In genomic region chr4:106700798-106701197, GRCm38 (mm10) we compare ENCODE assay signal across 16 mouse cellular contexts. TPM values are rescaled to one million over a fixed set of nuclear protein-coding genes. Genes with fewer than 3 reads are reported as not detected.
DNase-seq lines count a peak whose midpoint lies in the region; ATAC-seq and TF ChIP-seq lines count a peak whose summit lies in the region.
"Had no signal": no experiment of that assay in that cellular context is flagged by ENCODE, and none has a peak within 500 bp of the region (broad histone marks: within the 10 kb centered on the region; RNA-seq: fewer than 3 reads in every experiment).

No protein-coding gene starts in this region.

- TF ChIP-seq CTCF in olfactory bulb, adult 2 months (IDR thresholded peaks at IDR 0.05; ENCODE audit: insufficient read depth, low read depth, low read length), result no peak

- TF ChIP-seq POLR2A in olfactory bulb, adult 2 months (IDR thresholded peaks at IDR 0.05; ENCODE audit: insufficient read depth, low read depth, low read length), result no peak

- peak overlapping the region; percentile 40; the same call in 1 of the 2 replicates for H3K27ac ChIP-seq in hindbrain, embryonic 12.5 days
- no peak overlapping the region for H3K27ac ChIP-seq in hindbrain, embryonic 11.5 days (ENCODE audit: low read depth, low read length)
- H3K27ac ChIP-seq in intestine, embryonic 15.5 days, result no peak overlapping the region
- peak overlapping the region; percentile 16 for H3K27ac ChIP-seq in olfactory bulb, adult 2 months (ENCODE audit: insufficient read depth, low read depth, low read length)
- H3K27ac ChIP-seq: embryonic facial prominence, embryonic 15.5 days had no signal

- no peaks in the 10 kb centered on the region for H3K36me3 ChIP-seq in hindbrain, embryonic 12.5 days
- no peaks in the 10 kb centered on the region for H3K36me3 ChIP-seq in hindbrain, embryonic 11.5 days (ENCODE audit: control insufficient read depth, insufficient read depth, low read length)
- no peaks in the 10 kb centered on the region for H3K36me3 ChIP-seq in intestine, embryonic 15.5 days
- H3K36me3 ChIP-seq: embryonic facial prominence, embryonic 15.5 days had no signal

- no peak overlapping the region for H3K4me3 ChIP-seq in hindbrain, embryonic 12.5 days
- H3K4me3 ChIP-seq in hindbrain, embryonic 11.5 days (ENCODE audit: low read depth, low read length), result no peak overlapping the region
- H3K4me3 ChIP-seq in intestine, embryonic 15.5 days (replicated peaks), result no peak overlapping the region
- H3K4me3 ChIP-seq in olfactory bulb, adult 2 months (ENCODE audit: insufficient read depth, low read depth, low read length), result no peak overlapping the region
- H3K4me3 ChIP-seq: embryonic facial prominence, embryonic 15.5 days had no signal

- no peak overlapping the region for H3K9ac ChIP-seq in hindbrain, embryonic 12.5 days
- no peak overlapping the region for H3K9ac ChIP-seq in hindbrain, embryonic 11.5 days (ENCODE audit: low read depth, low read length)
- H3K9ac ChIP-seq in intestine, embryonic 15.5 days, result no peak overlapping the region
- H3K9ac ChIP-seq: embryonic facial prominence, embryonic 15.5 days had no signal

- no peak for DNase-seq in hindbrain, embryonic 11.5 days (ENCODE audit: low spot score)
- peak; percentile 25 to 30 for DNase-seq in right cerebral cortex, adult 2 months (ENCODE audit: low spot score in 2 of 2)
- no peak for DNase-seq in right cerebral cortex, postnatal 4 days
- DNase-seq in cerebellum, adult 9-10 months, result no peak
- DNase-seq: adrenal gland, adult 8-10 months; cerebellum, adult 11 months; gastrocnemius, postnatal 36 days; heart, postnatal 4 days; kidney, postnatal 25 days; right cerebral cortex, postnatal 25 days had no signal

- no peak for ATAC-seq in hindbrain, embryonic 12.5 days (ENCODE audit: low FRiP score)
- ATAC-seq in hindbrain, embryonic 11.5 days (ENCODE audit: low FRiP score), result no peak
- ATAC-seq in intestine, embryonic 15.5 days, result peak; percentile 66; the same call in 1 of the 2 replicates
- no peak for ATAC-seq in megakaryocyte-erythroid progenitor cell, adult 5-6 weeks (replicated peaks; ENCODE audit: low FRiP score, low TSS enrichment, poor library complexity, severe bottlenecking)

- 49% methylated on average over 4 of the region's 4 CpGs for WGBS in hindbrain, embryonic 12.5 days
- 61% methylated on average over 4 of the region's 4 CpGs for WGBS in hindbrain, embryonic 11.5 days
- 29% methylated on average over 4 of the region's 4 CpGs for WGBS in intestine, embryonic 15.5 days
- 19% methylated on average over 4 of the region's 4 CpGs for WGBS in olfactory bulb, adult 2 months

- no peak overlapping the region for H3K4me2 ChIP-seq in hindbrain, embryonic 12.5 days (replicated peaks)
- no peak overlapping the region for H3K4me2 ChIP-seq in hindbrain, embryonic 11.5 days (replicated peaks; ENCODE audit: low read depth, low read length)
- no peak overlapping the region for H3K4me2 ChIP-seq in intestine, embryonic 15.5 days (replicated peaks)
- H3K4me2 ChIP-seq: embryonic facial prominence, embryonic 15.5 days; liver, embryonic 11.5 days had no signal

- H3K4me1 ChIP-seq in hindbrain, embryonic 12.5 days, result peaks cover 27% of the 10 kb centered on the region
- H3K4me1 ChIP-seq in hindbrain, embryonic 11.5 days (replicated peaks; ENCODE audit: control insufficient read depth, insufficient read depth, low read length), result no peaks in the 10 kb centered on the region
- peaks cover 15% of the 10 kb centered on the region; the same call in 1 of the 2 replicates for H3K4me1 ChIP-seq in intestine, embryonic 15.5 days (replicated peaks)
- peaks cover 50% of the 10 kb centered on the region for H3K4me1 ChIP-seq in olfactory bulb, adult 2 months (ENCODE audit: control insufficient read depth, insufficient read depth, low read length)

- no peaks in the 10 kb centered on the region for H3K9me3 ChIP-seq in hindbrain, embryonic 12.5 days (replicated peaks)
- no peaks in the 10 kb centered on the region for H3K9me3 ChIP-seq in hindbrain, embryonic 11.5 days (ENCODE audit: control insufficient read depth, low read length)
- H3K9me3 ChIP-seq in intestine, embryonic 15.5 days, result no peaks in the 10 kb centered on the region
- H3K9me3 ChIP-seq: embryonic facial prominence, embryonic 15.5 days had no signal

- H3K27me3 ChIP-seq in hindbrain, embryonic 12.5 days, result 0 out of 2 replicates have a peak, but pooled peaks cover 4% of the 10 kb centered on the region
- no peaks in the 10 kb centered on the region for H3K27me3 ChIP-seq in hindbrain, embryonic 11.5 days (ENCODE audit: control insufficient read depth, insufficient read depth, low read length)
- no peaks in the 10 kb centered on the region for H3K27me3 ChIP-seq in intestine, embryonic 15.5 days (replicated peaks)

RNA-seq across cellular contexts. Expression of gene Ttc4, which starts 22.1 kb away (rescaled TPM):
- 97.6 and 99.6 TPM in 2 replicates for polyA plus RNA-seq in hindbrain, embryonic 12.5 days (2016; fragmentation: Nextera tagmentation; extraction: Ambion mirVana)
- 78.5 and 95.4 TPM in 2 replicates for polyA plus RNA-seq in hindbrain, embryonic 11.5 days (2014; fragmentation: Nextera tagmentation; extraction: Ambion mirVana)
- polyA plus RNA-seq in intestine, embryonic 15.5 days (2015; fragmentation: Nextera tagmentation; extraction: Ambion mirVana), result 72.0 and 73.4 TPM in 2 replicates
- not detected in 2 replicates for polyA plus RNA-seq in olfactory bulb, adult 2 months (2012; ENCODE audit: insufficient read depth, insufficient read length, low replicate concordance, missing spikeins)
- 53.0 and 56.3 TPM in 2 replicates for total RNA-seq in megakaryocyte-erythroid progenitor cell, adult 5-6 weeks (2014; fragmentation: Nextera tagmentation)
- total RNA-seq in megakaryocyte-erythroid progenitor cell, adult 5-6 weeks (2017), result 34.8 and 47.4 TPM in 2 replicates

RNA-seq across cellular contexts. Expression of gene Mroh7, which starts 29.9 kb away (rescaled TPM):
- 0.81 and 0.91 TPM in 2 replicates for polyA plus RNA-seq in hindbrain, embryonic 12.5 days (2016; fragmentation: Nextera tagmentation; extraction: Ambion mirVana)
- polyA plus RNA-seq in hindbrain, embryonic 11.5 days (2014; fragmentation: Nextera tagmentation; extraction: Ambion mirVana), result 0.25 TPM in 1 of 2 replicates, not detected in the other
- polyA plus RNA-seq in intestine, embryonic 15.5 days (2015; fragmentation: Nextera tagmentation; extraction: Ambion mirVana), result 0.16 and 0.38 TPM in 2 replicates
- polyA plus RNA-seq in olfactory bulb, adult 2 months (2012; ENCODE audit: insufficient read depth, insufficient read length, low replicate concordance, missing spikeins), result not detected in 2 replicates
- not detected in 2 replicates for total RNA-seq in megakaryocyte-erythroid progenitor cell, adult 5-6 weeks (2014; fragmentation: Nextera tagmentation)
- not detected in 2 replicates for total RNA-seq in megakaryocyte-erythroid progenitor cell, adult 5-6 weeks (2017)

RNA-seq across cellular contexts. Expression of gene Fam151a, which starts 32.9 kb away (rescaled TPM):
- polyA plus RNA-seq in hindbrain, embryonic 12.5 days (2016; fragmentation: Nextera tagmentation; extraction: Ambion mirVana), result not detected in 2 replicates
- polyA plus RNA-seq in hindbrain, embryonic 11.5 days (2014; fragmentation: Nextera tagmentation; extraction: Ambion mirVana), result not detected in 2 replicates
- polyA plus RNA-seq in intestine, embryonic 15.5 days (2015; fragmentation: Nextera tagmentation; extraction: Ambion mirVana), result 1.2 and 1.3 TPM in 2 replicates
- not detected in 2 replicates for polyA plus RNA-seq in olfactory bulb, adult 2 months (2012; ENCODE audit: insufficient read depth, insufficient read length, low replicate concordance, missing spikeins)
- not detected in 2 replicates for total RNA-seq in megakaryocyte-erythroid progenitor cell, adult 5-6 weeks (2014; fragmentation: Nextera tagmentation)
- not detected in 2 replicates for total RNA-seq in megakaryocyte-erythroid progenitor cell, adult 5-6 weeks (2017)
- total RNA-seq: gastrocnemius, postnatal 36 days had no signal

RNA-seq across cellular contexts. Expression of gene Pars2, which starts 49.9 kb away (rescaled TPM):
- 10.6 and 11.7 TPM in 2 replicates for polyA plus RNA-seq in hindbrain, embryonic 12.5 days (2016; fragmentation: Nextera tagmentation; extraction: Ambion mirVana)
- polyA plus RNA-seq in hindbrain, embryonic 11.5 days (2014; fragmentation: Nextera tagmentation; extraction: Ambion mirVana), result 9.6 and 10.3 TPM in 2 replicates
- 14.5 and 15.0 TPM in 2 replicates for polyA plus RNA-seq in intestine, embryonic 15.5 days (2015; fragmentation: Nextera tagmentation; extraction: Ambion mirVana)
- polyA plus RNA-seq in olfactory bulb, adult 2 months (2012; ENCODE audit: insufficient read depth, insufficient read length, low replicate concordance, missing spikeins), result not detected in 2 replicates
- 6.9 and 9.0 TPM in 2 replicates for total RNA-seq in megakaryocyte-erythroid progenitor cell, adult 5-6 weeks (2014; fragmentation: Nextera tagmentation)
- 5.9 and 6.4 TPM in 2 replicates for total RNA-seq in megakaryocyte-erythroid progenitor cell, adult 5-6 weeks (2017)

Comparison
In these comparisons a context has a peak if more than half of its experiments do, and no peak if none do; other contexts are left out.
1. H3K27ac ChIP-seq: peak in hindbrain, embryonic 12.5 days (single experiment) and olfactory bulb, adult 2 months (single experiment); none in hindbrain, embryonic 11.5 days (single experiment) and intestine, embryonic 15.5 days (single experiment).
2. DNase-seq: peak in right cerebral cortex, adult 2 months (2 of 2); none in hindbrain, embryonic 11.5 days (single experiment), right cerebral cortex, postnatal 4 days (single experiment) and cerebellum, adult 9-10 months (single experiment).